Mouse (Mus musculus) heart, postnatal 0 days (tissue): ENCODE data around the gene Hsd3b1.

Experiments used
- CTCF ChIP-seq: IDR thresholded peaks from 2 replicates; pipeline ENCODE4 v1.5.1; 2016; ENCODE audit warnings: antibody characterized with exemption, control low read depth, low read depth
- EP300 ChIP-seq: IDR thresholded peaks from 2 replicates; pipeline ENCODE4 v1.6.1; 2016; ENCODE audit warnings: antibody characterized with exemption, low read depth

- TF ChIP-seq CTCF (no peak), EP300 (no peak)
Measured at GRCm38 (mm10) chr3:98868219-98868618, 8.6 kb upstream of the Hsd3b1 start.
